ENCODE assay signal across 10 mouse cellular contexts in the genomic region with DNA sequence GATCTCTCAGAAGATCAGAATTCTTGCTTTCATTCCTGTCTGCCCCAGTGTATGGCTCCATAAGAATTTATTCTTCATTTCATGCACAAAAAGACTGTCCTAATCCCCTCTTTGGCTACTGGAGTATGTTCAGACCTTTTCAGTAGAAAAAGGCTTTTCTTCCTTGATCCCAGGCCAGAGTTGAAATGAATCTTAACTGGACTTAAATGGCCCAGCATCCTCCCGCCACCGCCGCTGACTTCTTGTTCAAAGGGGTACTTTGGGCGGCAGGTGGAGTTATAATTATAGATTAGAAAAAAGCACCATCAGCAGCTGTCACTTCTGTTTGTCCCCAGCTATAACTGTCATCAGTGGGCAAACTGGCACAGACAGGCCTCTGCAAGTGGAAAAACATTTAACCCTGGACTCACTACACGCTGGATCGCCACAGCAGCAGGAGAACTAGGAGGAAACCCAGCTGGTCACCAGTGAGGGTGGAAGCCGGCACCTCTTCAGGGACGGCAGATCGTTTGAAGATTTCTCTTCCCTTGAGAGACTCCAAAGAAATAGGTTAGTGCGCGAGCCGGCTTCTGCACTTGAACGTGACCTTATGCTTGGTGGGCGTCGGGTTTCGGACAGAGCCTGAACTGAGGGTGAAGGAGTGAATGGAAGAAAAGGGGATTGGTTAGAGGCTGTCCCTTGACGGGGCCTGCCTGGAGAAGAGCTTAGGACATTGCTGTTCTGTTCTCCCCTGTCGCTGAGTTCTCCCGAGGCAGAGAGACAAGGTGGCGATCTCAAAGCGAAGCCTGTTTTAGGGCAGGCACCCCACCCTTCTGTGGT. TPM values are rescaled to one million over a fixed set of nuclear protein-coding genes. Genes with fewer than 3 reads are reported as not detected.
DNase-seq lines count a peak whose midpoint lies in the region; ATAC-seq lines count a peak whose summit lies in the region.
"Had no signal": no experiment of that assay in that cellular context is flagged by ENCODE, and none has a peak within 500 bp of the region (broad histone marks: within the 10 kb centered on the region; RNA-seq: fewer than 3 reads in every experiment).

A gene (plus strand): TSS at position 51 of the 819 bp plus-strand sequence.

- no peak within 1 kb of the TSS for H3K4me3 ChIP-seq in heart, embryonic 12.5 days
- H3K4me3 ChIP-seq in embryonic facial prominence, embryonic 10.5 days, result no peak within 1 kb of the TSS
- peak within 1 kb of the TSS; percentile 6; the same call in 1 of the 2 replicates for H3K4me3 ChIP-seq in heart, embryonic 15.5 days
- no peak within 1 kb of the TSS for H3K4me3 ChIP-seq in midbrain, embryonic 13.5 days (replicated peaks)

- 52% methylated on average over 21 of the region's 21 CpGs for WGBS in heart, embryonic 12.5 days
- 52% methylated on average over 21 of the region's 21 CpGs for WGBS in embryonic facial prominence, embryonic 10.5 days
- WGBS in heart, embryonic 15.5 days, result 48% methylated on average over 21 of the region's 21 CpGs
- WGBS in midbrain, embryonic 13.5 days, result 27% methylated on average over 21 of the region's 21 CpGs

- H3K36me3 ChIP-seq in heart, embryonic 12.5 days, result no peaks in the 10 kb centered on the region
- no peaks in the 10 kb centered on the region for H3K36me3 ChIP-seq in embryonic facial prominence, embryonic 10.5 days (replicated peaks)
- H3K36me3 ChIP-seq in heart, embryonic 15.5 days, result no peaks in the 10 kb centered on the region
- H3K36me3 ChIP-seq in midbrain, embryonic 13.5 days, result no peaks in the 10 kb centered on the region

- no peak for DNase-seq in heart, postnatal 4 days
- DNase-seq in embryonic facial prominence, embryonic 10.5 days (ENCODE audit: low spot score), result peak; percentile 19
- DNase-seq in thymus, postnatal 25 days, result no peak
- DNase-seq in cerebellum, adult 9-10 months, result no peak
- no peak for DNase-seq in T-cell, adult 2 months (ENCODE audit: low spot score)
- DNase-seq: thymus, postnatal 36 days had no signal

- H3K4me1 ChIP-seq in heart, embryonic 12.5 days (replicated peaks), result peaks cover 8% of the 10 kb centered on the region
- H3K4me1 ChIP-seq in embryonic facial prominence, embryonic 10.5 days, result peaks cover 18% of the 10 kb centered on the region
- peaks cover 11% of the 10 kb centered on the region for H3K4me1 ChIP-seq in heart, embryonic 15.5 days (replicated peaks)
- H3K4me1 ChIP-seq in midbrain, embryonic 13.5 days (replicated peaks), result peaks cover 23% of the 10 kb centered on the region

- no peaks in the 10 kb centered on the region for H3K9me3 ChIP-seq in heart, embryonic 12.5 days (replicated peaks)
- no peaks in the 10 kb centered on the region for H3K9me3 ChIP-seq in embryonic facial prominence, embryonic 10.5 days
- H3K9me3 ChIP-seq in heart, embryonic 15.5 days (replicated peaks), result no peaks in the 10 kb centered on the region
- H3K9me3 ChIP-seq in midbrain, embryonic 13.5 days, result no peaks in the 10 kb centered on the region

- H3K27me3 ChIP-seq in heart, embryonic 12.5 days (replicated peaks), result peaks cover 4% of the 10 kb centered on the region; the same call in 1 of the 2 replicates
- no peaks in the 10 kb centered on the region for H3K27me3 ChIP-seq in embryonic facial prominence, embryonic 10.5 days (replicated peaks; ENCODE audit: low read depth, poor library complexity, severe bottlenecking)
- no peaks in the 10 kb centered on the region for H3K27me3 ChIP-seq in heart, embryonic 15.5 days
- no peaks in the 10 kb centered on the region for H3K27me3 ChIP-seq in midbrain, embryonic 13.5 days

- H3K4me2 ChIP-seq in heart, embryonic 12.5 days, result peak within 1 kb of the TSS; percentile 24
- peak within 1 kb of the TSS; percentile 43 for H3K4me2 ChIP-seq in heart, embryonic 15.5 days
- H3K4me2 ChIP-seq in midbrain, embryonic 13.5 days (replicated peaks), result 0 out of 2 replicates have a peak within 1 kb of the TSS, but pooled peaks have one; percentile 19

- no peak within 1 kb of the TSS for H3K27ac ChIP-seq in heart, embryonic 12.5 days (ENCODE audit: poor library complexity, severe bottlenecking)
- H3K27ac ChIP-seq in embryonic facial prominence, embryonic 10.5 days (replicated peaks), result 0 out of 2 replicates have a peak within 1 kb of the TSS, but pooled peaks have one; percentile 7
- no peak within 1 kb of the TSS for H3K27ac ChIP-seq in heart, embryonic 15.5 days
- 0 out of 2 replicates have a peak within 1 kb of the TSS, but pooled peaks have one; percentile 16 for H3K27ac ChIP-seq in midbrain, embryonic 13.5 days

- H3K9ac ChIP-seq in heart, embryonic 12.5 days, result no peak within 1 kb of the TSS
- H3K9ac ChIP-seq in heart, embryonic 15.5 days, result no peak within 1 kb of the TSS
- no peak within 1 kb of the TSS for H3K9ac ChIP-seq in midbrain, embryonic 13.5 days (replicated peaks)

- no peak for ATAC-seq in heart, embryonic 12.5 days (ENCODE audit: insufficient number of reproducible peaks, low FRiP score)
- no peak for ATAC-seq in heart, embryonic 15.5 days (replicated peaks; ENCODE audit: insufficient number of reproducible peaks, insufficient read depth, low FRiP score, low read depth)
- 0 out of 2 replicates have a peak, but pooled peaks have one; percentile 12 for ATAC-seq in midbrain, embryonic 13.5 days

RNA-seq across cellular contexts. Expression of the gene that starts here (rescaled TPM):
- 0.13 and 0.50 TPM in 2 replicates for polyA plus RNA-seq in heart, embryonic 12.5 days (2016; fragmentation: Nextera tagmentation; extraction: Ambion mirVana)
- total RNA-seq in heart, postnatal 4 days (2021), result 1 to 10 TPM; 1.2 to 1.7 TPM
- polyA plus RNA-seq in embryonic facial prominence, embryonic 10.5 days (2016; fragmentation: Nextera tagmentation; extraction: Ambion mirVana), result 0.09 and 0.33 TPM in 2 replicates
- polyA plus RNA-seq in heart, embryonic 15.5 days (2015; fragmentation: Nextera tagmentation; extraction: Ambion mirVana), result 0.58 and 0.67 TPM in 2 replicates
- 0.09 and 0.15 TPM in 2 replicates for polyA plus RNA-seq in midbrain, embryonic 13.5 days (2015; fragmentation: Nextera tagmentation; extraction: Ambion mirVana)
- total RNA-seq: MEL had no signal

Comparison
In these comparisons a context has a peak if more than half of its experiments do, and no peak if none do; other contexts are left out.
1. Peak in DNase-seq and H3K27ac ChIP-seq in embryonic facial prominence, embryonic 10.5 days; RNA of the gene not detected or under 1 TPM.
2. Peak in ATAC-seq, H3K27ac ChIP-seq and H3K4me2 ChIP-seq in midbrain, embryonic 13.5 days; RNA of the gene not detected or under 1 TPM.